Mouse (Mus musculus): ENCODE results near the gene Fggy.

Gene Fggy

GRCm38 (mm10) chr4:95557333-95557956, at the start of gene Fggy:
Gene Fggy, plus strand, starts transcription at chr4:95557507.
- peak; percentile 93 for DNase-seq

GRCm38 (mm10) chr4:95507946-95508311, 49.4 kb upstream of the Fggy start:
- no peak for DNase-seq

- no peak for DNase-seq
These were observed 38.9 kb upstream of the Fggy start for GRCm38 (mm10) chr4:95518382-95518781.

GRCm38 (mm10) chr4:95519975-95520642, 37.2 kb upstream of the Fggy start:
- DNase-seq = no peak

GRCm38 (mm10) chr4:95520643-95521032, 36.7 kb upstream of the Fggy start:
- no peak for DNase-seq

GRCm38 (mm10) chr4:95526588-95526987, 30.7 kb upstream of the Fggy start:
- DNase-seq = no peak

GRCm38 (mm10) chr4:95530757-95531156, 26.6 kb upstream of the Fggy start:
- no peak for DNase-seq

GRCm38 (mm10) chr4:95533946-95534345, 23.4 kb upstream of the Fggy start:
- no peak for DNase-seq

GRCm38 (mm10) chr4:95541382-95542038, 15.8 kb upstream of the Fggy start:
- DNase-seq = no peak

- DNase-seq = no peak
These were observed 15.1 kb upstream of the Fggy start for GRCm38 (mm10) chr4:95542039-95542790.

- DNase-seq = no peak
These were observed 13.8 kb upstream of the Fggy start for GRCm38 (mm10) chr4:95543529-95543928.

GRCm38 (mm10) chr4:95556663-95557332, 509 bp upstream of the Fggy start:
- no peak for DNase-seq

GRCm38 (mm10) chr4:95558271-95558888, 1.1 kb downstream of the Fggy start:
- peak; percentile 3 for DNase-seq

- no peak for DNase-seq
These were observed 14.3 kb downstream of the Fggy start for GRCm38 (mm10) chr4:95571621-95572020.

GRCm38 (mm10) chr4:95573704-95574103, 16.4 kb downstream of the Fggy start:
- no peak for DNase-seq

GRCm38 (mm10) chr4:95575411-95575911, 18.2 kb downstream of the Fggy start:
- DNase-seq = no peak

- DNase-seq = no peak
These were observed 21.9 kb downstream of the Fggy start for GRCm38 (mm10) chr4:95579183-95579582.

- DNase-seq = no peak
These were observed 26.9 kb downstream of the Fggy start for GRCm38 (mm10) chr4:95584107-95584762.

GRCm38 (mm10) chr4:95586274-95587001, 29.1 kb downstream of the Fggy start:
- no peak for DNase-seq

- DNase-seq = no peak
These were observed 31.5 kb downstream of the Fggy start for GRCm38 (mm10) chr4:95588722-95589283.

- no peak for DNase-seq
These were observed 33.6 kb downstream of the Fggy start for GRCm38 (mm10) chr4:95590878-95591277.
